Mouse (Mus musculus): ENCODE measurements around the gene Ston2. TPM values are rescaled to one million over a fixed set of nuclear protein-coding genes. Genes with fewer than 3 reads are reported as not detected.
A peak's percentile ranks its signal among the peaks of the same experiment; 100 is the strongest.

The Ston2 gene
- polyA plus RNA-seq, 1 experiment from 2014 or later: 10.6 TPM

DNA sequence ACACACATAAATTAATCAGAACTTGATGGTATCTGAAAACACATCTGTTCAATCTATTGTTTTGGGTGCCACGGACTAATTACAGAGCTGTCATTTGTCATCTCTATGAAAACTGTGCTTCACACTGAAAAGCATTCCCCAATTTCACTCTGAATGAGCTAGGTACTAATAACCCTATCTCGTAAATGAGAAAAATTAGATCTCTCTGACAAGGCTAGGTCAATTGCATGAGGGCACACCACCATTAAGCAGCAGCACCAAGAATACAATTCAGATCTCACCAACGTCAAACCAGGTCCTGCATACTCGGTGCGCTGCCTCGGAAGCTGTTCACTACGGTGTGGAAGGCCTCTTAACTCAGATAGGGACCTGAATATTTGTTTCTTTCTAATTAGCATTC lies 145.0 kb downstream of the Ston2 start:
- Histone ChIP-seq H3K4me1 (ENCODE audit: insufficient read depth) (no peaks in the 10 kb centered on the region), H3K27ac (ENCODE audit: low read depth) (no peak overlapping the region), H3K9ac (no peak overlapping the region), H3K4me3 (ENCODE audit: low read depth, low read length) (no peak overlapping the region), H3K9me3 (ENCODE audit: low read depth, low read length) (no peaks in the 10 kb centered on the region), H3K27me3 (ENCODE audit: insufficient read depth, low read length) (no peaks in the 10 kb centered on the region), H3K4me2 (no peak overlapping the region), H3K36me3 (ENCODE audit: insufficient read depth) (peaks cover 17% of the 10 kb centered on the region; the same call in 1 of the 2 replicates)
- WGBS: 81% methylated on average over 7 of the region's 7 CpGs
- ATAC-seq (ENCODE audit: insufficient read depth) (no peak), DNase-seq (no peak)
- TF ChIP-seq CTCF (IDR thresholded peaks at IDR 0.05; ENCODE audit: low read depth): no peak

DNA sequence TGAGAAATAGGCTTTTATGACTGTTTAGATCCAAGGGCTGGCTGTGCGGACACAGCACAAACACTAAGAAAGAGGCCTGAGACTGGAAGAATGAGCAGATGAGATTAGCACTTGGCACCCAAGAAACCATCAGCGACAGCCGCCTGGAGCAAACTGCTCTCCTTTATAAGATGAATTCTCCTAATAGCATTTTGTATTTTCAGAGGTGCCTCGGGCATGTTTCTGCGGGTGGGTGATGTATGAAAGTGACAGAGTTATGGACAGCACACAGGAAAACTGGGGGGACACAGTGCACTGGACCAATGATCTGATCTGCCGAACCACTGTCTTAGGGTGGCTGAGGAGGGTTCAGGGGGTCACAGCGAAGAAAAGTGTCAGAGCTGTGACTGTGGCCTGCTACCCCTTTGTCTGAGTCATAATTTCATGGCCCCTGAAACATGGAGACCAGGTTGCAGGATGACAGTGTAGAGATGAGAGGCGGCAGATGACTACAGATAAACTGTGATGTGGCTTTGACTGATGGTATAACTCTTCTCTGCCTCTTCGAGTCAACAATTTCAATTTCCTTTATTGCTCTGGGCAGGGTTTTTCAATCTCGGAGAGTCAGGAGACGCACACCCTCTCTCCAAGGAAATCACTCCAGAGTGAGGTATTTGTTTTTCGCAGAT lies 145.6 kb downstream of the Ston2 start:
- Histone ChIP-seq H3K27me3 (ENCODE audit: insufficient read depth, low read length) (no peaks in the 10 kb centered on the region), H3K4me1 (ENCODE audit: insufficient read depth) (no peaks in the 10 kb centered on the region), H3K4me2 (no peak overlapping the region), H3K9me3 (ENCODE audit: low read depth, low read length) (no peaks in the 10 kb centered on the region), H3K27ac (ENCODE audit: low read depth) (no peak overlapping the region), H3K4me3 (ENCODE audit: low read depth, low read length) (no peak overlapping the region), H3K9ac (no peak overlapping the region), H3K36me3 (ENCODE audit: insufficient read depth) (peaks cover 11% of the 10 kb centered on the region; the same call in 1 of the 2 replicates)
- TF ChIP-seq CTCF (IDR thresholded peaks at IDR 0.05; ENCODE audit: low read depth): no peak
- no peak for ATAC-seq (ENCODE audit: insufficient read depth)
- no peak for DNase-seq
- WGBS: 74% methylated on average over 12 of the region's 12 CpGs

DNA sequence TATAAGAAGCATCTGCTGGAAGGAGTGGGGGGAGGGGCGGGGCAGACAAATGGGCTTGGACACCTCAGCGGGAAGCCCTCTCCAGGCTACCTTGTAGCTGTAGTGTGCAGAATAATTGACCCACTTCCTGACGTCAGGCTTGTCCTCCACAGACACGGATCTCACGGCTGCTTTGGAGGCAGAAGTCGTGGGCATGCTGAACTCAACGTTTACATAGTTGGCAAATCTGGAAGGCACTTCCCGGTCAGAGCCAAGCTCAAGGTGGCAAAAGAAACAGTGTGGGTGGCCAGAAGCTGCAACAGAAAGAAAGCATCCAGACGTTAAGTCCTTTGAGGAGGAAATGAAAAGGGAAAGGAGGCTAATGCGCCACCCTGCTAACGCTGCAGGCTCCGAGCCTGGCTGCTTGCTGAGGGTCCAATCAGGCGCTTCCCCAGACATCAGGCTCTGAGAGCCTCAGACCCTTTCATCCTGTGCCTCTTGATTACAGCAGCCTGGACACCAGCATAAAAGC lies 146.5 kb downstream of the Ston2 start:
- Histone ChIP-seq H3K27me3 (ENCODE audit: insufficient read depth, low read length) (no peaks in the 10 kb centered on the region), H3K4me2 (peak overlapping the region; percentile 55), H3K9me3 (ENCODE audit: low read depth, low read length) (no peaks in the 10 kb centered on the region), H3K4me1 (ENCODE audit: insufficient read depth) (no peaks in the 10 kb centered on the region), H3K9ac (peak overlapping the region; percentile 16; the same call in 1 of the 2 replicates), H3K4me3 (ENCODE audit: low read depth, low read length) (peak overlapping the region; percentile 1), H3K36me3 (ENCODE audit: insufficient read depth) (0 out of 2 replicates have a peak, but pooled peaks cover 4% of the 10 kb centered on the region), H3K27ac (ENCODE audit: low read depth) (no peak overlapping the region; the same call in 1 of the 2 replicates)
- WGBS: 22% methylated on average over 13 of the region's 13 CpGs
- ATAC-seq (ENCODE audit: insufficient read depth): peak; percentile 58; the same call in 1 of the 2 replicates
- peak; percentile 60 for DNase-seq
- TF ChIP-seq CTCF (IDR thresholded peaks at IDR 0.05; ENCODE audit: low read depth): no peak

DNA sequence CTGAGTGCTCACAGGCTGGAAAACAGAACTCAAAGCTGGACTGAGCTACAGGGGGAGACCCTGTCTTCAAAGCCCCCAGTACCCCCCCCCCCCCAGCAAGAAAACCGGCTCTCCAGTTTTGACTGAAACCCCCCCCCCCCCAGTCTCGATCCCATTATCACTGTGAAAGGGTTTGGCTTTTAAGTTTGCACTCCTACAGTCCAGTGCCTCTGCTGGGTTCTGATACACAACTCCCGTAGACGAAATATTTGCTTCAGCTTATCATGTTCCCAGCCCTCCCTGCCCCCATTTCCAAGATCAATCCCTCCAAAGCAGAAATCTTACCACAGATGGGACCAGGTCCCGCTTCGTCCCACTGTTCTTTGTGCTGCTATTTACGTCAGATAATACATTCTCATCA lies 147.1 kb downstream of the Ston2 start:
- ATAC-seq (ENCODE audit: insufficient read depth) (peak; percentile 7; the same call in 1 of the 2 replicates), DNase-seq (no peak)
- H3K4me2 ChIP-seq: peak overlapping the region; percentile 55
- no peak for TF ChIP-seq CTCF (IDR thresholded peaks at IDR 0.05; ENCODE audit: low read depth)
- H3K4me1 ChIP-seq (ENCODE audit: insufficient read depth): no peaks in the 10 kb centered on the region
- no peaks in the 10 kb centered on the region for H3K9me3 ChIP-seq (ENCODE audit: low read depth, low read length)
- H3K27me3 ChIP-seq (ENCODE audit: insufficient read depth, low read length): no peaks in the 10 kb centered on the region
- WGBS: 44% methylated on average over 7 of the region's 7 CpGs
- H3K9ac ChIP-seq: 0 out of 2 replicates have a peak overlapping the region, but pooled peaks have one; percentile 16
- no peak overlapping the region for H3K27ac ChIP-seq (ENCODE audit: low read depth)
- no peaks in the 10 kb centered on the region for H3K36me3 ChIP-seq (ENCODE audit: insufficient read depth)
- H3K4me3 ChIP-seq (ENCODE audit: low read depth, low read length): peak overlapping the region; percentile 1; the same call in 1 of the 2 replicates

DNA sequence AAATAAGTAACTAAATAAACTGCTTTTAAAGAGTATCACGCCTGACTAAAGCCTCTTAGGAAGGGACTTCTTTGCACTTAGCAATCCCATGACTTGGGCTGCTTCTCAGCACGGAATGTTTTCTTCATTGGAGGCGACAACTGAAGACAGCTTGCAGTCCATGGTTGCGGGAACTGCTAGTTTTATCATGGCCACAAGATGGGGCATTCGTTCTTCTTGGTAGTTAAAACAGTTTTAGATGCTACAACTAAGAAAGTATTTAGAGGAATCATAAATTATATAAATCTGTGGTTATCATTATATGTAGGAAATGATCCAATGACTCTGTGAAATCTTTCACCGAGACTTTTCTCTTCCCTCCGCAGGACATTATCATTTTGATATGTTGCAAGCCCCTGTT lies 147.5 kb downstream of the Ston2 start:
- H3K27ac ChIP-seq (ENCODE audit: low read depth): no peak overlapping the region
- ATAC-seq (ENCODE audit: insufficient read depth): no peak
- DNase-seq: peak; percentile 92
- no peaks in the 10 kb centered on the region for H3K4me1 ChIP-seq (ENCODE audit: insufficient read depth)
- no peaks in the 10 kb centered on the region for H3K36me3 ChIP-seq (ENCODE audit: insufficient read depth)
- peak; percentile 78 for TF ChIP-seq CTCF (IDR thresholded peaks at IDR 0.05; ENCODE audit: low read depth)
- 29% methylated on average over 7 of the region's 7 CpGs for WGBS
- H3K9ac ChIP-seq: no peak overlapping the region
- H3K4me2 ChIP-seq: peak overlapping the region; percentile 55
- H3K4me3 ChIP-seq (ENCODE audit: low read depth, low read length): no peak overlapping the region
- no peaks in the 10 kb centered on the region for H3K9me3 ChIP-seq (ENCODE audit: low read depth, low read length)
- no peaks in the 10 kb centered on the region for H3K27me3 ChIP-seq (ENCODE audit: insufficient read depth, low read length)

DNA sequence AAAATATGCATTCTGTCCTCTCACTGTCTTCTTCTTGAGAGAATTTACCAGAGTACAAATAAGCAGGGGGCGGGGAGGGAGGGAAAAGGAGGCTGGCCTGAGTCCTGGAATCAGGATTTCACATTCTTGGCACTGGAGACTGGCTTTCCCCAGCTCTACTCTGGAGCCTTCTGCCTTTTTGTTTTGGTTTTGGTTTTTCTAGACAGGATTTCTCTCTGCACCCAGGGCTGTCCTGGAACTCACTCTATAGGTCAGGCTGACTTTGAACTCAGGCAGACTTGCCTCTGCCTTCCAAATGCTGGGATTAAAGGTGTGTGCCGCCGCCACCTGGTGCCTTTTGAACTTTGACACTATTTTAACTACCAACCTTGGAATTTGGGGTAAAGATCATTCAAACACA lies 149.8 kb downstream of the Ston2 start:
- TF ChIP-seq CTCF (IDR thresholded peaks at IDR 0.05; ENCODE audit: low read depth): no peak
- ATAC-seq (ENCODE audit: insufficient read depth) (peak; percentile 52), DNase-seq (peak; percentile 73)
- Histone ChIP-seq H3K9ac (no peak overlapping the region), H3K4me3 (ENCODE audit: low read depth, low read length) (no peak overlapping the region), H3K27ac (ENCODE audit: low read depth) (0 out of 2 replicates have a peak overlapping the region, but pooled peaks have one; percentile 33), H3K27me3 (ENCODE audit: insufficient read depth, low read length) (no peaks in the 10 kb centered on the region), H3K36me3 (ENCODE audit: insufficient read depth) (no peaks in the 10 kb centered on the region), H3K4me1 (ENCODE audit: insufficient read depth) (no peaks in the 10 kb centered on the region), H3K4me2 (no peak overlapping the region), H3K9me3 (ENCODE audit: low read depth, low read length) (no peaks in the 10 kb centered on the region)
- 68% methylated on average over 3 of the region's 3 CpGs for WGBS

DNA sequence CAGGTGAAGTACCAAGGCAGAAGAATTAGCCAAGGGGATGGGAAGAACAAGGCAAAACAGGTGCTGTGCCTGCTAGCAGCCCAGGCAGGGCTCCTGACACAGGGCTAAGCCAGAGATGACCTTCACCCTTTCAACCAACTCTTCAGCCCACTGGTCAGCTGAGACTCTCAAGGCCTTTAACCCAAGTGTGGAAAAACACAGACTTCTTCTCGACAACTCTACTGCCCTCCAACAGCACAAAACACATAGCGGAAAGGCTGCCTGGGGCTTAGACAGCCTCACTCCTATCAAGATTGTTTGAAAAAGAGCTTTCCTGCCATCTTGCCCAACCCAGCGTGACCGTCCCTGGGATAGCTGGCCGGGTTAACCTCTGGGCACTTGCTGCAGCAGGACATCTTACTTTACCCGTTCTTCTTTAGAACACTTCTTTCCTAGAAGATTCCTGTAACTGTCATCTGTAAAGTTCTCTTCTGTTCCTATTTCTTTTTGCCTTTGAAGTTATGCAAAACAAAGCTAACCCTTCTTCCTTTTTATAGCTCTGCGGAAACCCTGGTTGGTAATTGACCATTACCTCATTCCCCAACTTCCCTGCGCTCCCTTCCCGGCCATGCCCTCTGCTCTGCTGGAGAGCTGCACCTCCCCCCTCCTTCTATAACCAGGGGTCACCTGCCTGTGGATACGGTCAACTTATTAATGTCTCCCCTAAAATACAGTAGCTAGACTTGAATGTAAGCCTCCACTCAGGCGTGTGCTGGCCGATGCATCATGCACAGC lies 150.9 kb downstream of the Ston2 start:
- ATAC-seq (ENCODE audit: insufficient read depth) (no peak), DNase-seq (no peak)
- no peaks in the 10 kb centered on the region for H3K27me3 ChIP-seq (ENCODE audit: insufficient read depth, low read length)
- WGBS: 74% methylated on average over 12 of the region's 12 CpGs
- no peaks in the 10 kb centered on the region for H3K9me3 ChIP-seq (ENCODE audit: low read depth, low read length)
- H3K36me3 ChIP-seq (ENCODE audit: insufficient read depth): no peaks in the 10 kb centered on the region
- TF ChIP-seq CTCF (IDR thresholded peaks at IDR 0.05; ENCODE audit: low read depth): no peak
- H3K9ac ChIP-seq: no peak overlapping the region
- no peak overlapping the region for H3K27ac ChIP-seq (ENCODE audit: low read depth)
- H3K4me2 ChIP-seq: no peak overlapping the region
- no peak overlapping the region for H3K4me3 ChIP-seq (ENCODE audit: low read depth, low read length)
- no peaks in the 10 kb centered on the region for H3K4me1 ChIP-seq (ENCODE audit: insufficient read depth)

Data from lung, embryonic 14.5 days (tissue).